Mouse (Mus musculus): ENCODE data around the gene Olfr384.
"Not testable (repeated sequence)": the region's sequence is repeated elsewhere in the genome, so short reads cannot be mapped to it uniquely, and the experiment has no call there.

Olfr384 gene

DNA sequence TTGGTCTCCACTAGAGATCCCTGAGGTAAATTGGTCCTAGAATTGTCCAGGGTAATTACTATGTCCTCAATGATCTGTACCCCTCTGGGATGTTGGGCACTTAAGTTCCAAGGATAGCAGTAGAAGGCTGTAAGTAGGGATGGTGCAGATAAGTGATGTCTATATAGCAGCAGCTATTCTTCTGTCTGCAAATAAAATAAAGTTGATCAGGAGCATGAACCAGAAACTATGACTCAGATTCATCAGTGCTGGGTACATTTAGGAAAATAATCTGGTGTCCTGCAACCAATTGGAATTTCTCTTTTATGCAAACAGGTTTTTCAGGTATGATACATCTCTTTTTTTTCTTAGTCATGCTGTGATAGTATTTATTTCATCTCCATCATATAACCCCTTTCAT, at the start of gene Olfr384:
TSS of gene Olfr384 (plus strand) at position 301 of the 400 bp plus-strand sequence.
- no peak for DNase-seq (ENCODE audit: low spot score)

DNA sequence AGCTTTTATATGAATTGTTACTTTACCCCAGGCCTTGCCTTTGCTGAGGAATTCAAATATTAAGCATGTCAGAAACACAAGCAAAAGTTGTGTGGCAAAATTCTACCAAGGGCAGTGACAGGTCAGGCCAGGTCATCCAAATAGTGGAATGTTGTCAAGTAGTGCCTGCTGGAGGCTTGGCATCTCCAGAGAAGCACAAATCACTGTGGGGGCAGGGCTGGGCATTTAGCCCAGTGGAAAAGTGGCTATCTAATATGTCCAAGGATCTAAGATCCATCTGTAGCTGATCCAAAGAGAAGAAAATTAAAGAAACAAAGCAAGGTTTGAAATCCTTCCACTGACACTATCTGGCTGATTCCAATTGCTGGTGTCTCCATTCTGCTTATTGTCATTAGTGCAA, 18.5 kb upstream of the Olfr384 start:
- DNase-seq (ENCODE audit: low spot score) = no peak

DNA sequence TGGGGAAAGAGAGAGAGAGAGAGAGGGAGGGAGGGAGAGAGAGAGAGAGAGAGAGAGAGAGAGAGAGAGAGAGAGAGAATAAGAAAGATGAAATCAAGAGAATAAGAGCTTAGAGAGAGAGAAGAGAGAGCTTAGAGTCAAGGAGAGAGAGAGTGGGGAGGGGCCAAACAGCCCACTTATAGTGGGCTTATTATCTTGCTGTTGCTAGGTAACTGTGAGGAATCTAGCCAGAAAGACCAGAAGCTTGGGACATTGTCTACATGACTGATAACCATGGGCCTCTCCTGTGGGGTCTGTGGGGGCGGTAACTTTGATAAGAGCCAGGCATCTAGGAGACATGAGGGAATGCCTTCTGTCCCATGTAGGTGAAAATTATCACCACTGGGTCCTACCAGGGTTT, 15.2 kb upstream of the Olfr384 start:
- DNase-seq (ENCODE audit: low spot score) = not testable (repeated sequence)

GRCm38 (mm10) chr11:73592908-73593307, 5.5 kb upstream of the Olfr384 start, which contains the start of gene Olfr385:
TSS of gene Olfr385 (minus strand) at chr11:73593008.
- DNase-seq (ENCODE audit: low spot score) = no peak
